Mouse (Mus musculus) embryonic fibroblast, embryonic 13.5 days (primary cell): Measurements from ENCODE around the gene Il17rd.

ENCODE experiments used
- CTCF ChIP-seq: IDR thresholded peaks from 2 replicates; pipeline ENCODE4 v1.5.1; 2011; ENCODE audit warnings: mild to moderate bottlenecking, control low read depth, low read length, moderate library complexity, borderline replicate concordance; ENCODE audit not compliant: insufficient read depth
- POLR2A ChIP-seq: IDR thresholded peaks from 2 replicates; pipeline ENCODE4 v1.6.1; 2011; ENCODE audit warnings: low read depth, mild to moderate bottlenecking, control low read depth, low read length, moderate library complexity

DNA sequence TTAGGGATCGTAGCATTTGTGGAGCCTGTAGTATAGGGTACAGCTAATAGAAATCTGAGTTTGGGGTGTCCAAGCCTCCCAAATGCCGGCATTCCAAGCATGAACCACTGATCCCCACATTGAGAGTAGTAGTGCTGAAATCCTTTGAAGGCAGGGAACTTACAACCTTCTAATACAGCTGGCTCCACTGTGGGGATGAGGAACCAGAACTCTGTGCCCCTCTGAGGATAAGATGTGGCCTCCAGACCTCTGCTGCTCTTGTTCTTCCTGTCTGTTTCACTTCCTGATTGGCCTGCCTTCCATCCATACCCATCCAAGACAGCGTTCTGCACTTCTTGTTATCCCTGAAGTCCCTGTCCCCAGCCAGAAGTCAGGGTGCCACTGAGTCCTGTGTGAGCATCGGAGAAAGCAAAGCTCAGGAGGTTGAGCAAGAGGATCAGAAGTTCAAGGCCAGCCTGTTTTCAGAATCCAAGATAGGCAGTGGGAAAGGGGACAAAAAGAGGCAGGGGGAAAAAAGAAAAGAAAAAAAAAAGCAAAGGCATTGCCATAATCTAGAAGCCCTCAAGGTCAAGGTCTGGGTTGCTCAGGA is 77.9 kb downstream of the Il17rd start:
- TF ChIP-seq CTCF: no peak
- TF ChIP-seq POLR2A: no peak
